13 mouse cellular contexts compared by ENCODE assay signal in genomic region chr2:170836862-170837261, GRCm38 (mm10).
A peak's percentile ranks its signal among the peaks of the same experiment; 100 is the strongest.
DNase-seq lines count a peak whose midpoint lies in the region; ATAC-seq lines count a peak whose summit lies in the region.
"Had no signal": no experiment of that assay in that cellular context is flagged by ENCODE, and none has a peak within 500 bp of the region (broad histone marks: within the 10 kb centered on the region; RNA-seq: fewer than 3 reads in every experiment).

No protein-coding gene starts in this region.

- no peaks in the 10 kb centered on the region for H3K36me3 ChIP-seq in midbrain, embryonic 15.5 days (replicated peaks)

- ATAC-seq in midbrain, embryonic 15.5 days (replicated peaks) = peak; percentile 25; the same call in 1 of the 2 replicates

- intact Hi-C loops in heart, postnatal 10 days (cut with DNase I) = no loop called here

- H3K4me3 ChIP-seq in midbrain, embryonic 15.5 days = no peak overlapping the region
- H3K4me3 ChIP-seq: erythroblast, embryonic 14.5 days had no signal

- peak overlapping the region; percentile 48 for H3K27ac ChIP-seq in midbrain, embryonic 15.5 days
- H3K27ac ChIP-seq: liver, embryonic 14.5 days had no signal

- H3K9me3 ChIP-seq in midbrain, embryonic 15.5 days = no peaks in the 10 kb centered on the region

- DNase-seq in heart, adult 18-20 months = peak; percentile 31 to 33
- no peak for DNase-seq in heart, adult 8-10 months (ENCODE audit: low spot score)
- DNase-seq in cerebellum, adult 8-10 months = peak; percentile 53
- peak; percentile 34 to 41 for DNase-seq in heart, postnatal 10 days
- DNase-seq in MN1 (ENCODE audit: low spot score) = no peak
- no peak for DNase-seq in urinary bladder, postnatal 10 days (ENCODE audit: low spot score)
- no peak for DNase-seq in T-cell, adult 2 months (ENCODE audit: low spot score)
- DNase-seq: layer of hippocampus, postnatal 36 days; thymus, adult 2 months had no signal

- no peak overlapping the region for H3K9ac ChIP-seq in midbrain, embryonic 15.5 days
- H3K9ac ChIP-seq: liver, embryonic 14.5 days had no signal

- H3K4me1 ChIP-seq in midbrain, embryonic 15.5 days = peaks cover 21% of the 10 kb centered on the region

- WGBS in midbrain, embryonic 15.5 days = 15% methylated on average over 10 of the region's 10 CpGs

- no peaks in the 10 kb centered on the region for H3K27me3 ChIP-seq in midbrain, embryonic 15.5 days (replicated peaks)
- H3K27me3 ChIP-seq: Patski had no signal

- no peak overlapping the region for H3K4me2 ChIP-seq in midbrain, embryonic 15.5 days

Comparison
In these comparisons a context has a peak if more than half of its experiments do, and no peak if none do; other contexts are left out.
1. DNase-seq: peak in heart, adult 18-20 months (2 of 2), cerebellum, adult 8-10 months (single experiment) and heart, postnatal 10 days (2 of 2); none in heart, adult 8-10 months (single experiment), MN1 (single experiment), urinary bladder, postnatal 10 days (single experiment) and T-cell, adult 2 months (single experiment).